Mouse (Mus musculus) right cerebral cortex, adult 2 months (tissue): Measurements from ENCODE around the gene Glp2r.
A peak's percentile ranks its signal among the peaks of the same experiment; 100 is the strongest.

ENCODE experiments used
- DNase-seq, 2 experiments: peaks; one replicate each; pipeline ENCODE4 v3.0.0; 2021 to 2022; ENCODE audit warnings: low spot score in 2 of 2

Glp2r gene

GRCm38 (mm10) chr11:67663437-67663836 lies 107.5 kb downstream of the Glp2r start:
- DNase-seq = no peak

- no peak for DNase-seq
These were observed 109.5 kb downstream of the Glp2r start for GRCm38 (mm10) chr11:67661465-67661864.

GRCm38 (mm10) chr11:67657685-67658382 lies 113.1 kb downstream of the Glp2r start:
- DNase-seq = no peak

GRCm38 (mm10) chr11:67656811-67657210 lies 114.1 kb downstream of the Glp2r start:
- no peak for DNase-seq

GRCm38 (mm10) chr11:67656366-67656765 lies 114.6 kb downstream of the Glp2r start:
- no peak for DNase-seq

GRCm38 (mm10) chr11:67655236-67655959 lies 115.6 kb downstream of the Glp2r start:
- DNase-seq = no peak

- DNase-seq = no peak
These were observed 116.4 kb downstream of the Glp2r start for GRCm38 (mm10) chr11:67654514-67654913.

- no peak for DNase-seq
These were observed 117.3 kb downstream of the Glp2r start for GRCm38 (mm10) chr11:67653521-67654090.

GRCm38 (mm10) chr11:67652893-67653255 lies 118.1 kb downstream of the Glp2r start:
- DNase-seq = no peak

GRCm38 (mm10) chr11:67652194-67652892 lies 118.6 kb downstream of the Glp2r start:
- peak in 1 of 2 experiments; percentile 63 for DNase-seq

GRCm38 (mm10) chr11:67651731-67652130 lies 119.2 kb downstream of the Glp2r start:
- no peak for DNase-seq

GRCm38 (mm10) chr11:67649971-67650707 lies 120.8 kb downstream of the Glp2r start:
- no peak for DNase-seq

- DNase-seq = peak; percentile 71 to 81
These were observed 122.1 kb downstream of the Glp2r start for GRCm38 (mm10) chr11:67648651-67649407.

- peak; percentile 76 to 81 for DNase-seq
These were observed 123.2 kb downstream of the Glp2r start for GRCm38 (mm10) chr11:67647745-67648144.

GRCm38 (mm10) chr11:67644632-67645149 lies 126.3 kb downstream of the Glp2r start:
- DNase-seq = no peak

- DNase-seq = no peak
These were observed 127.5 kb downstream of the Glp2r start for GRCm38 (mm10) chr11:67643465-67643864.

- DNase-seq = no peak
These were observed 128.1 kb downstream of the Glp2r start for GRCm38 (mm10) chr11:67642835-67643234.

GRCm38 (mm10) chr11:67642421-67642820 lies 128.5 kb downstream of the Glp2r start:
- DNase-seq = no peak

- no peak for DNase-seq
These were observed 130.7 kb downstream of the Glp2r start for GRCm38 (mm10) chr11:67640299-67640698.

- no peak for DNase-seq
These were observed 132.6 kb downstream of the Glp2r start for GRCm38 (mm10) chr11:67638401-67638800.
